Mouse (Mus musculus): ENCODE results near the gene Sit1.

Gene Sit1

DNA sequence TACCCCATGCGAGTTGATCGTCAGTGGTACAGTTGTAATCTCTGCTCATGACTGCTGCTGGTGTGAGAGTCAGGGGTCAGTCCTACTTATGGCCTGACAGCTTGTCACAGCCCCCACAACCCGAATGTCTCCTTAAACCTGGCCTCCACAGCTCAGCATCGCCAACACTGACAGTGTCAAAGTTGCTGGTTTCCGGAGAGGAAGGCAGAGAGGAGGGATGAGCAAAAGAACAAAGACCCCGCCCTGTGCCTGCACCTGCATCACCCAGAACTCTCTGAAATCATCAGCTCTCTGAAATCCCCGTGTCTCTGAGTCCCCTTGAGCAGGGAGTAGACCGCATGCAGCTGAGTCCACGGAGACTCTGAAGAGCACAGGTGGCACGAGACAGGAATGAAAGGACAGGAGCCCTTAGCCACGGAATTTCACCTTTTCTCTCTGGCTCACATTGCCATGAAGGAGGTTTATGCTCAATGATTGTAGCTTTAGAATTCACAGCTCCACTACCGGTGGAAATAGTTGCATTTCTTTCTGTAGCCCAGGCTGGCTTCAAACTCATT lies at the start of gene Sit1:
Sit1 (minus strand) TSS at position 200 of the 557 bp plus-strand sequence.
- DNase-seq (ENCODE audit: low spot score), result no peak

DNA sequence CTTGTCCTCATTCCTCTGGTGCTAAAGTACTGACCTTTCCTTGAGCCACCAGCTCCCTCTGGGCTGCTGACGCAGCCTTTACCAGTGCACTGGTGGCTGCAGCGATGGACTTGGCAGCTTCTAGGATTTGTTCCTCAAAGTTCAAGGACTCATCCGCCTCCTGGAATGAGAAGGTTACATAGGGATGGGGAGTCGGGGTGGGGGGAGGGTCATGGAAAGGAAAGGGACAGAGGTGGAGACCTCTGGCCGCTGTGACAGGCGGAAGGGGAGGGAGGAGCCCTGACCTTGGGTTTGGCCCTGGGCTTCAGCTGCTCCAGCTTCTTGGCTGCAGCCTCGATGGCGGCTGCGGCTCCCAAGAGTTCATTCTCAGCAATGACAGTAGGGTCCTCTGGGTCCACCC lies 49.7 kb upstream of the Sit1 start:
- DNase-seq (ENCODE audit: low spot score), result no peak

DNA sequence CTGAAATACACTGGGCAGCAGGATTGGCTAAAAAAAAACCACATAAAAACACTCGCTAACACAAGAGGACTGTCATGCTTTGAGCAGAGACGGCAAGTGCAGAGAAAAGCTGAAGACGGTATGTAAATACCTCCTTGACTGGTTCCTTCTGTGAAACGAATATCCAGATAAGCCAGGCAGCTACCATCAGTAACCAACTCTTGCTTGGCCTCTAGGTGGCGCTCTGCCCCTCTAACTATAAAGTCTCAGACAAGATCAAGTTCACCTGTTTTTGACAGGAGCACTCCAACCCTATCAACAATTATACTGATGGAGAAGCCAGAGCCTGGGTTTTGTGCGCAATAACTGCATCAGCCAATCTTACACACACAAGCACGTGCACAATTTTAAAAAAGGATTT lies 47.0 kb upstream of the Sit1 start:
- DNase-seq (ENCODE audit: low spot score), result peak; percentile 69

DNA sequence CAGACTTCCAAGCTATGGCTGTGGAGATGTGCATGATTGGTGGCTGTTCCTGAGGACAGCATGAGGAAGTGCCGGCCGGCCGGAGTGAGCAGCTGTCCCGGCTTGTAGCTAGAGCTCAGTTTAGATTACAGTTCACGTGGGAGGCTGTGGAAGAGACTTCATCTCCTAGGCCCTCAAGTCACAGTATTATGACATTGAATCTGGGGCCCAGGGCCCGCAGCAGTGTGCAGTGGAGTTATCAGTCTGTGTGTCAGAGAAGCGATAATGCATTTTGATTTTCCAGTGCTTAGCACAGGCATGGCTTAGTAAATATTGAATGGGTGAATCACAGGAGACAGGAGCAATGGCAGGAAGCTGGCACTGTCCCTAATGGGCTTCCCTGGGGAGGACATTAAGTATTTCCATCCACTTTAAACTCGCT lies 46.6 kb upstream of the Sit1 start:
- DNase-seq (ENCODE audit: low spot score), result no peak

DNA sequence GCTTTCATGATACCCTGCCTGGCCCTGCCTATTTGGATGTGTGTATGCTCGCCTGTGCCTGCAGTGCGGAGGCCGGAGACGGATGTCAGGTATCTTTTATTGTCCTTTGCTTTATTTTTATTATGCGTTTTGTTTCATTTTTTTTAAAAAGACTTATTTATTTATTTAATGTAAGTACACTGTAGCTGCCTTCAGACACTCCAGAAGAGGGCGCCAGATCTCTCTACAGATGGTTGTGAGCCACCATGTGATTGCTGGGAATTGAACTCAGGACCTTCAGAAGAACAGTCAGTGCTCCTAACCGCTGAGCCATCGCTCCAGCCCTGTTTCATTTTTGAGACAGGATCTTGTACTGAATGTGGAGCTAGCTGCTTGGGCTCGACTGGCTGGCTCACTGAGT lies 45.0 kb upstream of the Sit1 start:
- DNase-seq (ENCODE audit: low spot score), result no peak

DNA sequence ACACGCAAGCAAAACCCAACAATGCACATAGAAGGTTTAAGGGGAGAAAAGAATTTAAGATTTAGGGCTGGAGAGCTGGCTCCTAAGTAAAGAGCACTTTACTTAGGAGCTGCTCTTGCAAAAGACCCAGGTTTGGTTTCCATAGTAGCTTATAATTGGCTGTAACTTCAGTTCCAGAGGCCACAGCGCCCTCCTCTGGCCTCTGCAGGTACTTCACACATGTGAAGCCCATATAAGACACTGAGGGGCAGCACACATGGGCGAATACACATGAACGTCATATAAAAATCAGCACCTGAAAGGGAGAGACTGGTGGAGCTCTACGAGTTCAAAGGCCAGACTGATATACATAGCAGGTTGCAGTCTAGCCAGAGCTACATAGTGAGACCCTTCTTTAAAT lies 44.3 kb upstream of the Sit1 start:
- no peak for DNase-seq (ENCODE audit: low spot score)

DNA sequence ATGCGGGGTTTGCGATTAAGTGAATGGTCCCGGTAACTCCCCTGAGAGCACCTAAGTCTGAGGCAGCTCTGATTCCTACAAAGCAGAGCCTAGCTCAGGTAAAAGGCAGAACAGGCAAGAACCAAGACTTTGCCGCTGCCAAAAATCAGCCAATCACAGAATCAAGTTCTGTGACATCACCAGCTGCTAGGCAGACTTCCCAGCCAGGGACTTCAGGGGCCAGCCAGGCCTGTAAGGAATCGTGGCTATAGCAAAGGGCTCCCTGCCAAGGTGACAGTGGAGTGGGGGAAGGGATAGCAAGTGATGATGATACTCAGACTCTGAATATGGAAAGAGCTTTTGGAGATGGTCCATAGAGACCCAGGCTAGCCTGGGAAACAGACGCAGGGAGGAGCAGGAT lies 36.4 kb upstream of the Sit1 start:
- DNase-seq (ENCODE audit: low spot score), result peak; percentile 88

DNA sequence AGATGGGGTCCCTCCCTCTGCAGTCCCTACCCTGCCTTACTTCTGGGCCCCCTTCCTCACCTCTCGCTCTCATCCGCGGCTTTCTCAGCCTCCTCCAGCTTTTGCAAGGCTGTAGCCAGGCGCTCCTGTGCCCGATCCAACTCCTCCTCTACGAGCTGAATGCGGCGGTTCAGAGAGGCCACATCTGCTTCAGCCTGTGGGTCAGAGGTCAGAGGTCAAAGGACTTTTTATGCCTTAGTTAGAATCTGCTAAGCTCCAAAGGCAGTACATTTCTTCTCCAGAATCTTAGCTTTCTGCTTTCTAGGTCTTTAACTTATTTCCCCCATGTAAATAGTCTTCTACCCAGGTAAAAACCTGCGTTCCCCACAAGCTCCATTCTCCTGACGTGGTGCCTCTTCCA lies 36.0 kb upstream of the Sit1 start:
- no peak for DNase-seq (ENCODE audit: low spot score)

DNA sequence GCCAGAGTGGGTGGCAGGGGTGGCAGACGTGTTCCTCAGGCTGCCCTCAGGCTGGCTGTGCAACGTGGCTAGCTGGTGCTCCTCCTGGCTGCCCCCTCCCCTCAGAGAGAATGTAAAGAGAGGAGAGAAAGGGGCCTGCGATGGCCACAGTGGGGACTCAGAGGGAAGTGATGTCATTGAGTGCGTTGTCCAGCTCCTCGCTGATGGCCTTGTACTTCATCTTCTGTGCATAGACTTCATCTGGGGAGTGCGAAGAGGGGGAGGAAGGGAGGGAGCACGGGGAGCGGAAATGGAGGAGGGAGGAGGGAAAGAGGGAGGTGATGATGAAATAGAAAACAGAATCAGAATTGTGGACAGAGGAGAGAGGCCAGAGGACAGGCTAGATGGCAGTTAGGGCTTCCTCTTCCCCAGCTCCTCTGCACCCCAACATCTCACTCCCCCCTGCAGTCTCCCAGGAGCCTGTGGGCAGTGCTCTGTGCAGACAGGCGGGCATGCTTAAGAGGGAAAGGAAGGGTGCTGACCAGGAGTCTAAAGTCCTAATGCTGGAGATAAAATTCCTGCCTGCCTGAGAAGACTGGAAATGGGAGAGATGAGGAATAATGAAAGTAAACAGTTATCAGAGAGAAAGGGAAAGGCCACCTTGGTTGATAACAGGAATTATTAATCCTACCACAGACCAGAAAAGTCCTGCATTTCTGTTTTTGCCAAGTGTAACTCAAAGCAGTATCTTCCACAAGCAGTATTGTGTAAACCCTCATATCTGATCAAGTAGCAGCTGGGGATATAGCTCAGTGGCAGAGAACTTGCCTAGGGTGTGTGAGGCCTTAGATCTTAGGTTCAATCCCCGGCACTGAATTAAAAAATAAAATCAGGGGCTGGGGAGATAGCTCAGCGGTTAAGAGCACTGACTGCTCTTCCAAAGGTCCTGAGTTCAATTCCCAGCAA lies 32.5 kb upstream of the Sit1 start:
- DNase-seq (ENCODE audit: low spot score), result no peak

DNA sequence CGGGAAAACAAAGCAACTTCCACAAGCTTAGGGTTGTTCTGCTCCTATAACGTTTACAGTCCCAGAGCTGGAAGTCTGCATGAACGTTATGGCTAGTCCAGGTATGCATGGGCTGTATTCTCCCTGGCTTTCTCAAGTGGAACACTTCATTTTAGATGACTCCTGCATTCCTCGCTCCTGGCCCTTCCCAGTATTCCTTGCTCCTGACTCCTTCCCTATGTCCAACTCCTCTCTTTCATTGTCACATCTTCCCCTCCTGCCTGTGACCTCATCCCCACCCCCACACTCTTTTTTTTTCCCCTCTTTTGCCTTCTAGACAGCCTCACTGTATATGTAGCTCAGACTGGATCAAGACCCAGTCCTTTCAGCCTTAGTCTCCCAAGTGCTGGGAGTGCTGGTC lies 30.3 kb upstream of the Sit1 start:
- no peak for DNase-seq (ENCODE audit: low spot score)

DNA sequence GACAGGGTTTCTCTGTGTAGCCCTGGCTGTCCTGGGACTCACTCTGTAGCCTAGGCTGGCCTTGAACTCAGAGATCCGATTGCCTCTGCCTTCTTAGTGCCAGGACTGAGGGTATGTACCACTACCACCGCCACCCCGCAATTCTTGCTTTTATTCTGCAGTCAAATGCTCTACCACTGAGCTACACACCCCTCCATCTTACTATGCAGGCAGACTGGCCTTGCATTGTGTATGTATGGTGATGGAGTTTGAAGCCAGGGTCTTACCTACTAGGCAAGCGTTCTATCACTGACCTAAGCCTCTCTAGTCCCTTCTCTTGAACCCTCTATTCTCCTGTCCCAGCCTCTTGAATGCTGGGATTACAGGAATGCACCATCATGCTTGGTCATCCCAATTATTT lies 29.8 kb upstream of the Sit1 start:
- no peak for DNase-seq (ENCODE audit: low spot score)

DNA sequence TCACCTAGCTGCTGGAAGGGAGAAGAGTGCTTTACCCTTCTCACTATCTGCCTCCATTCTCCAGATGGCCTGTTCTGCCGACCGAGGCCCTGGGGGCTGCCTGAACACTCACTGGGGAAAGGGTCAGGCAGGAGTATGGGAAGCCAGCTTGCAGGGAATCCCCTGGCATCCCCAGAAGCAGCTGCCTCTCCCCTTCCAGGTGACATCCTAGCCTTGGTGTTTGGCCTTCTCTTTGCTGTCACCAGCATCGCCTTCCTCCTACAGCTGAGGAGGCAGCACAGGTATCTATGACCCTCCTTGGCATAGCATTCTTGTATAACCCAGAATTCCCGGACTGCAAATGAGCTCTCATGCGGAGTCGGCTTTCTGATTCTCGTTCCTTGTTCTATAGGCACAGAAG lies 29.1 kb upstream of the Sit1 start:
- no peak for DNase-seq (ENCODE audit: low spot score)

DNA sequence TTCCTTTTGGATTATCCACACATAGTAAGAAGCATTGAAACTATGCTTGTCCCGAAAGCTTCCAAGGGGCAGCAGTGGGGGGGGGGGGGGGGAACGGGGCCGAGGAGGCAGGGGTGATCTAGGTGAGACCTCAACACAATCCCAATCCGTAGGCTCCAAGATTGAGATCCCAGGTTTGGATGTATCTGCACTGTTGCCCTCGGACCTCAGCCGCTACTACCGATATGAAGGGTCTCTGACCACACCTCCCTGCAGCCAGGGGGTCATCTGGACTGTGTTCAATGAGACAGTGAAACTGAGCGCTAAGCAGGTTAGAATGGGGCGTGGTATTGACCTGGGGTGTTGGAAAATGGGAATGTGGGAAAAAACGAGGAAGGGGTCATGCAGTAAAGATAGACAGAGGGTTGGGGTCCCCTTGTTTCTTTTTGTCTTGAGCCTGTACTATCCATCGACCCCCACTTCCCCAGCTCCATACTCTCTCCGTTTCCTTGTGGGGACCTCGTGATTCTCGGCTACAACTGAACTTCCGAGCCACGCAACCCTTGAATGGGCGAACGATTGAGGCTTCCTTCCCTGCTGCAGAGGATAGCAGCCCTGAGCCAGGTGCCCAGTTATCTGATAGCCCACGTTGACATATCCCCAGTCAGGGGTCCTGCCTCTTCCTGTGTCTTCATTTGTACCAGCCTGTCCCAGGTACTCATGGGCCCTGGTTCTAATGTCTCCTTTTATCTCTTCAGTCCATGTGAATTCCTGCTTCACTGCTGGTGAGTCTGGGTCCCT lies 28.3 kb upstream of the Sit1 start:
- DNase-seq (ENCODE audit: low spot score), result no peak

DNA sequence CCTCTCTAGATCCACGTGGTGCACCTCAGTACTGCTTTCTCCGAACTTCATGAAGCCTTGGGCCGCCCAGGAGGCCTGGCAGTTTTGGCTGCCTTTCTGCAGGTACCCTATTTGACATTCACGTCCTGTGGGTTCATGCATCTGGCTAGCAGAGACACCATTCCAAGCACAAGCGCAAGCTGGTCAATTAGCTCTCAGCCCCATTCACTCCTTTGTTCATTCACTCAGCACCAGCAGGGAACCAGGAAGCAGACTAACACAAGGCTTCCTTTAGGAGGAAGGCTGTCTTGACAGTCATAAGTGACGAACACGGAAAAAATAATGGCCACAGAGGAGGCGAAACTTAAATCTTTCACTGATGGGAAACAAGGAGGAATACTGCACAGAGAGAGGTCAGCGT lies 25.6 kb upstream of the Sit1 start:
- DNase-seq (ENCODE audit: low spot score), result no peak

DNA sequence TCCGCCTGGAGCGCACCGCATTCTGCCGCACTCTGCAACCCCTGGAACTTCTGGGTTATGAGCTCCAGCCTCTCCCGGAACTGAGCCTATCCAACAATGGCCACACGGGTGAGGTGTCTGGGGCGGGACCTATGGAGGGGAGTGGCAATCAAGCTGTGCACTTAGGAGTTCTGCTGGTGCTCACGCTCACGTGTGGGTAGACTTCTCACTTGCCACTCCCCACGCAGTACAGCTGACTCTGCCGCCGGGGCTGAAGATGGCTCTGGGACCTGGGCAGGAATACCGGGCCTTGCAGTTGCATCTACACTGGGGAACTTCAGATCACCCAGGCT lies 25.1 kb upstream of the Sit1 start:
- DNase-seq (ENCODE audit: low spot score), result no peak

DNA sequence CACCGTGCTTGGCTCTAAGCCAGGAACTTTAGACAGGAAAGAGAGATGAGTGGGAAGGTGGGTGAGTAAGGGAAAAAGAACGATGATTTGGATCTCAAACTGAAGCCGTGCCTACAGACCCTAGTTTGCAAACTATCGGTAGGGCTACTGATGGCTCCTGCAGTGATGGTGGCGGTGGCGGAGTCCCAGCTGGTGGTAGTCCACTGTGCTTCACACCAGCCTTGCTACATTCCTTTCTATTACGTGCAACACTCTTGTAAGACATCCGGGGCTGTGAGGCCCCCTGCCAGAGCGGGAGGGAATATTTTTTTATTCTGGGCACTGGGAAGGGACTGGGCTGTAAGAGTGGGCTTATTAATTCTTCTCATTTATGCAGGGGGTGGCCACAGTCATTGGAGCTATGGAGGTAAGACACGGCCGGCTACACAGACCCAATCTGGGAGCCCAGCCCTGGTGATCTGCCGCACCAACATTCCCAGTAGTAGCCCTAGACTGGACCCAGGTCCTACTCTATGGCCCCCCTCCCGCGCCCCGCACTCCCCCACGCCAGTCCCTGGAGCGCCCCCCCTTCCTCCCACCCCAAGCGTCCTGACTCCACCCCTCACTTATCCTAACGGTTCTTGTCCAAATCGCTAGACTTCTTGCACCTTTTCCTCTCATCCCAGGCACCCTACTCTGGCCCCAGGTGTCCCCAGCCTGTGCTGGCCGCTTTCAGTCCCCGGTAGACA lies 24.6 kb upstream of the Sit1 start:
- DNase-seq (ENCODE audit: low spot score), result no peak

DNA sequence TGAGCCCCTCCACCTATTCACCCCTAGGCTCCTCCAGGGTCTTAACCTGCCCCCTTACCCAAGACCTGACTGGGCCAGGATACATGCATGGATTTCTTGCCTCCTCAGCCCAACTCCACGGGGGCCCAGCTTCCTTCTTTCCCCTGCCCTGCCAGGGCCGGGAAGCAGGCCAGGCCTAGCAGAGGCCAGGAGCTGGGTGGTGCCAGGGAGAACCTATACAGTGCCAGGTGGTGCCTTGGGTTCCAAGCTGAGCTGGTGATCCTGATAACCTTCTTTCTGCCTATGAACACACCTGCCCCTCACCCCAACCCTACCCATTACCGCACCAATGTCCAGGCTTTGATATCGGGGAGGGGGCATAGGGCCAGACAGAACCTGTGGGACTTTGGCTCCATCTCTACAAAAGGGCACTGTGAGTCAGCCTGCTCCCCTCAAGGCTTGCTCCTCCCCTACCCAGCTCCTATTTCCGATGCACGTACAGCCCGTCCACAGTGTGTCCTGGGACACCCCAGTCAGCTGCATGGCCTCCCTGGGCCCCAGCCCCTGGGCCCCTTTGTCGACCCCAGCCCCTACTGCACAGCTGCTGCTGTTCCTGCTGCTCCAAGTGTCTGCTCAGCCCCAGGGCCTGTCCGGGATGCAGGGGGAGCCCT lies 23.1 kb upstream of the Sit1 start, which contains the start of gene Car9:
Car9 (plus strand) TSS at position 431 of the 650 bp plus-strand sequence.
- DNase-seq (ENCODE audit: low spot score), result peak; percentile 28

DNA sequence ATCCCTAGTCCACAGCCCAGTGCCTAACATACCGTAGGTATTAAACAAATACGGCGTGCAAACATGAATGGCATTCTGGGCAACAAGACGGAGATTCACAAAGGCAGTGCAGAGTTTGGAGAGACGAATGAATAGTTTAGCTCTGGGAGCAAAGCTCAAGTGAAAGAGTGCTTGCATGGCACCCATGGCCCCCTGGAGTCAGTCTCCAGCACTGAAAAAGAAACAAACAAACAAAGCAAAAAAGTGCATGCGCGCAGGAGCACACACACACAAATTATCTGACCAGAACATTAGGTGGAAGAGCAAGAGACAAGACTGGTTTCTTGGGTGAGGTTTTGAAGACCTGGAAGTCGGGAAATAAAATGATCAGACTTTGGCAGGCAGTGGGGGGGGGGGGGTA lies 22.5 kb upstream of the Sit1 start:
- DNase-seq (ENCODE audit: low spot score), result no peak

DNA sequence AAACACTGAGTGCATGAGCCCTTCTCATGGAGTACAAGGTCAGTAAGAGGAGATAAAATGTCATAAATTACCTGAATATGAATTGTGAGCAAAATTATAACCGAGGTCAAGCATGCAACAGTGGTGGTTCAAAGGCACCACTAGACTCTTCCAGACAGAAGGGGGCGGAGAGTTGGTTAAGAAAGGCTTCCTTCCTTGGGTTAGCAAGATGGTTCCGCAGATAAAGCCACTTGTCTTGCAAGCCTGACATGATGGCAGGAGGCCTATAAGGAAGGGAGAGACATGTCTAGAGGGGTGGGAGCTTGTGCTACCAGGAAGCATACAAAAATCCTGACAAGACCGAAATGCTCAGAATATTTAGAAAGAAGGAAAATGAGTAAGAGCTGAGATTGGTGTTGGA lies 20.7 kb upstream of the Sit1 start:
- DNase-seq (ENCODE audit: low spot score), result no peak

DNA sequence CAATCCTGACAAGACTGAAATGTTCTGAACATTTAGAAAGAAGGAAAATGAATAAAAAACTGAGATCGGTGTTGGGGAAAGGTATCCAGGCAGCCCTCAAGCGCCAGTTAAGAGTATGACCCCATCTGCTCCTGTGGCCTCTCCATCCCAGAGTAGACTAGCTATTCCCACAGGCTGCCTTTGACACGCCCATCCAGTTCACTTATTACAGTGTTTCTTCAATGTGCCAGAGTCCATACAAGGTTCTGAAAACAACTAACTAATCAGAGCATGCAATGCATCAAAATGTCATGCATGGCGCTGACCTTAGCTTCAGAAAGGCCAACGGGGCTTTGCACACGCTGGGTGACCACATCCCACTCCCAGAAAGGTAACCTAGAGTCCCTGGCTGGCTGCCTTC lies 20.0 kb upstream of the Sit1 start:
- no peak for DNase-seq (ENCODE audit: low spot score)

DNA sequence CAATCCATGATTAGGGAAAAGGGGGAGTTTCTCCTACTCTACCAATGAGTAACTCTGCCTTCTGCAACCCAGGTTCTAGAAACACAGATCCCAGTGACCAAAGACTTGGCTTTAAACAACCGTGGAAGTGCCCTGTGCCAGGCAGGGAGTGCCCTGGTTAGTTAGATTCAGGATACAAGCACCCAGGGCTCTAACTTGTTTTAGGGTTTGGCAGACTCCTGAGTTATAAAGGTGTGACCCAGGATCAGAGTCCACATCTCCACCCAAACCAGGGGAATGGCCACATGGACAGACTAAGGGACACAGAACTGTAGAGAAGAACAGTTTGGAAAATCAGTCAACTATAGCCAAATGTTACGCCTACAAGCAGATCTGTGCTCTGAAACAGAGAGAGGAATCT lies 19.5 kb upstream of the Sit1 start:
- DNase-seq (ENCODE audit: low spot score), result no peak

Measured in adipocyte (in vitro differentiated cells).